Mouse (Mus musculus): ENCODE measurements around the gene Gm20661. TPM values are rescaled to one million over a fixed set of nuclear protein-coding genes. Genes with fewer than 3 reads are reported as not detected.

Gm20661 gene
- total and polyA plus RNA-seq, 2 experiments from 2014 or later, result 0.33 to 0.55 TPM

DNA sequence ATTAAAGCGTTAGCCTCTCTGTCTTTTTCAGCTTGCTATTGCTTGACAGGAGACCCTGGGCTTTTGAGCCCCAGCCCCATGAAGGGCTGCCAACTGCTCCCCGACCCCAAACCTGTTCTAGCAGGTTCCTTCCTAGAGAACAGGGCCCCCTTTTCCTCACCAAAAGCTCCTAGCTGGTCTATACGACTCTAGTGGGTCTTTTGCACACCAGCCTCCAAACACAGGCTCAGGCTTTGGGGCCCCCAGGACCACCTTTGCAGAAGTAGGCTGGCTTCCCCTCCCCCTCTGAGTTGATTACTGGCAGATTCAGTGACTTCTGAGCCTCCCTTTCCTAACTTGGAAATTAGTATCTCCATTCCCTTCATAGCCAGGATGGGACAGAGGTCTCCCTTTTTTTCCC is 46.0 kb upstream of the Gm20661 start:
- Histone ChIP-seq H3K4me3 (ENCODE audit: low read depth, low read length) (peak overlapping the region; percentile 67), H3K27ac (ENCODE audit: low read depth, low read length) (no peak overlapping the region), H3K36me3 (ENCODE audit: insufficient read depth, low read length) (no peaks in the 10 kb centered on the region), H3K4me1 (ENCODE audit: insufficient read depth, low read length) (0 out of 2 replicates have a peak, but pooled peaks cover 10% of the 10 kb centered on the region), H3K4me2 (ENCODE audit: low read depth, low read length, poor library complexity, severe bottlenecking) (peak overlapping the region; percentile 78), H3K9me3 (ENCODE audit: low read length) (no peaks in the 10 kb centered on the region), H3K27me3 (ENCODE audit: insufficient read depth, low read length) (no peaks in the 10 kb centered on the region), H3K9ac (replicated peaks; ENCODE audit: low read length, poor library complexity, severe bottlenecking) (peak overlapping the region; percentile 76)
- TF ChIP-seq CTCF (IDR thresholded peaks at IDR 0.05), result no peak
- 5% methylated on average over 3 of the region's 3 CpGs for WGBS
- no peak for ATAC-seq (ENCODE audit: low FRiP score)
- DNase-seq (ENCODE audit: low spot score), result no peak

DNA sequence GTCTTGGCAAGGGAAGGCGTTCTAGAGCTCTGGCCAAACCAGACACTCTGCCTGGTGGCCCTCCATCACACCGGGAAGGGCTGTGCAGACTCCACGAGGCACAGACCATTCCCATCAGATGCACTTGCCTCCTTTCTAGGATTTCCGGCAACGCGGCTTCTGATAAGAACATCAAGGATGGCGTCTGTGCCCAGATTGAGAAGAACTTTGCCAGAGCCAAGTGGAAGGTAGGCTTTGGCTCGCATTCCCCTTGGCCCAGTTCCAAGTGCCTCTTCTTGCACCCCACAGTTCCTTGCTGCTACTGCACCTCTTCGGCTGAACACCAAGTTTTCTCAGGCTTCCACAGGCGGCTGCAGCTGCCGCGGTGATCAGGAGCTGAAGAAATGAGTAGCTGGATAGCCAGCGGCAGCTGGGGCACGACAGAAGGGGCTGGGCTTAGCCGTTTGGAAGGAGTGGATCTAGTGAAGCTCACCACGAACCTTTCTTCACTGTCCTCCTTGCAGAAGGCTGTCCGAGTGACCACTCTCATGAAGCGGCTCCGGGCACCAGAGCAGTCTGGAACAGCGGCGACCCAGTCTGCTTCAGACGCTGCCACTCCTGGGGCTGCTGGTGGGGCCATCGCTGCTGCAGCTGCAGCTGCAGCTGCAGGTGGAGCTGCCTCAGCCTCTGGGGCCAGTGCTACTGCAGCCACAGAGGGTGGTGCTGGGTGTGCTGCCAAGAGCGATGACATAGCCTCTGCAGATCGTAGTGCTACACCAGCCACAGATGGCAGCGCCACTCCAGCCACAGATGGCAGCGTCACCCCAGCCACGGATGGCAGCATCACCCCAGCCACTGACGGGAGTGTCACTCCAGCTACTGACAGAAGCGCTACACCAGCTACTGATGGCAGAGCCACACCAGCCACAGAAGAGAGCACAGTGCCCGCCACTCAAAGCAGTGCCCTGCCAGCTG is 35.3 kb upstream of the Gm20661 start:
- H3K27ac ChIP-seq (ENCODE audit: low read depth, low read length), result no peak overlapping the region
- 92% methylated on average over 31 of the region's 31 CpGs for WGBS

DNA sequence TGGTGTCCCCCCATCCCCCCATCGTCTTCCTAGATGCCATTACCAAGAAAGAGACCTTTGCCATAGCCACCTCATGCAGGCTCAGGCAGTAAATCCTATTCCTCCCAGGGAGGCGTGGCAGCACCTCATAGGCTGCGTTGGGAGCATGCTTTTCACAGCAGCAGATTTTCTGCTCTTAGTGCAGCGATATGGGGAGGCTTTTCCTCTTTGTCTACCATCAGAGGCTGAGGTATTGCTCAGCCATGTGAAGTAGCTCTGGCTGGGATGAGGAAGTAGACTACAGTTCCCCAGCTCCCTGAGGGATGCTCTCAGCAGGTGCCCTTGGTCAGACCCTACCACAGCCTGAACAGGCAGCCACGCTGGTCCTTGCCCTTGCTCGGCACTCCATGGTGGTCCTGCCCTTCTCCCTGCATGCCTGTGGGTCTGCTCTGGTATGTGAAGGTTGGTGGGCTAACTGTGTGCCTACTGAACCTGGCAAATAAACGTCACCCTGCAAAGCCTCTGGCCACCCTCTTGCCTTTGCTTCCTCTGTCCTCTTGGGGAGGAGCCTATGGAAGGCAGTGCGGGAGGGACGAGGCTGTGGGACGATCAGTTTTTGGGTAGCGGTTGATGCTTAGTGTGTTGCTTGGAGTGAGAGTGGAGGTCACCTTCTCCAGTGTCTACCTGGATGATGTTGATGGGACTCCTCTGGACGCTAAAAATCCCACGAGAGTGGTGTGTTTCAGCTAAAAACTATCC is 33.5 kb upstream of the Gm20661 start:
- DNase-seq (ENCODE audit: low spot score) (no peak), ATAC-seq (ENCODE audit: low FRiP score) (no peak)
- no peak overlapping the region for H3K4me3 ChIP-seq (ENCODE audit: low read depth, low read length)
- H3K4me1 ChIP-seq (ENCODE audit: insufficient read depth, low read length), result no peaks in the 10 kb centered on the region
- peaks cover 29% of the 10 kb centered on the region for H3K36me3 ChIP-seq (ENCODE audit: insufficient read depth, low read length)
- TF ChIP-seq CTCF (IDR thresholded peaks at IDR 0.05), result no peak
- no peaks in the 10 kb centered on the region for H3K9me3 ChIP-seq (ENCODE audit: low read length)
- WGBS, result 76% methylated on average over 13 of the region's 13 CpGs
- H3K4me2 ChIP-seq (ENCODE audit: low read depth, low read length, poor library complexity, severe bottlenecking), result no peak overlapping the region
- H3K27ac ChIP-seq (ENCODE audit: low read depth, low read length), result no peak overlapping the region
- no peak overlapping the region for H3K9ac ChIP-seq (replicated peaks; ENCODE audit: low read length, poor library complexity, severe bottlenecking)
- no peaks in the 10 kb centered on the region for H3K27me3 ChIP-seq (ENCODE audit: insufficient read depth, low read length)

More for the DNA sequence above, 35.3 kb upstream of the Gm20661 start:
- H3K27me3 ChIP-seq (ENCODE audit: insufficient read depth, low read length), result no peaks in the 10 kb centered on the region
- H3K4me2 ChIP-seq (ENCODE audit: low read depth, low read length, poor library complexity, severe bottlenecking), result no peak overlapping the region
- ATAC-seq (ENCODE audit: low FRiP score) (no peak), DNase-seq (ENCODE audit: low spot score) (peak; percentile 44)
- no peaks in the 10 kb centered on the region for H3K9me3 ChIP-seq (ENCODE audit: low read length)
- H3K36me3 ChIP-seq (ENCODE audit: insufficient read depth, low read length), result peaks cover 29% of the 10 kb centered on the region
- H3K4me3 ChIP-seq (ENCODE audit: low read depth, low read length), result no peak overlapping the region
- TF ChIP-seq CTCF (IDR thresholded peaks at IDR 0.05), result no peak
- H3K9ac ChIP-seq (replicated peaks; ENCODE audit: low read length, poor library complexity, severe bottlenecking), result no peak overlapping the region
- H3K4me1 ChIP-seq (ENCODE audit: insufficient read depth, low read length), result no peaks in the 10 kb centered on the region

DNA sequence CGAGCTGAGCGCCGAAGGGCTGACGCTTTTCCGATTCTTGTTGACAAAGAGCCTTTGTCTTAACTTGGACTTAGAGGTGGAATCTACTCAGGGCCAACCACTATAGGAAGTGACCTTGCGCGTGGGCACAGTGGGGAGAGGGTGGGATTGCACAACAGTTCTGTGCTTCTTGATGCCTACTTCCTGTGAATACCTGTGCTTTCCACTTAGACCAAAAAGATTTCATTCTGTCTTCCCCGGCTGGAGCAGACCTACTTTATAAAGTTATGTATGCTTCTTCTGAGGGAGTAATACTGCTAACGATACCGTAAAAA is 33.0 kb upstream of the Gm20661 start, which contains the start of gene Traip:
Traip (plus strand) TSS at position 215 of the 314 bp plus-strand sequence.
- H3K9me3 ChIP-seq (ENCODE audit: low read length), result no peaks in the 10 kb centered on the region
- WGBS, result 92% methylated on average over 10 of the region's 10 CpGs
- H3K4me1 ChIP-seq (ENCODE audit: insufficient read depth, low read length), result no peaks in the 10 kb centered on the region
- DNase-seq (ENCODE audit: low spot score) (no peak), ATAC-seq (ENCODE audit: low FRiP score) (no peak)
- peak within 1 kb of the TSS; percentile 63 for H3K4me2 ChIP-seq (ENCODE audit: low read depth, low read length, poor library complexity, severe bottlenecking)
- TF ChIP-seq CTCF (IDR thresholded peaks at IDR 0.05), result no peak
- H3K27ac ChIP-seq (ENCODE audit: low read depth, low read length), result peak within 1 kb of the TSS; percentile 70
- peak within 1 kb of the TSS; percentile 49 for H3K4me3 ChIP-seq (ENCODE audit: low read depth, low read length)
- peak within 1 kb of the TSS; percentile 29; the same call in 1 of the 2 replicates for H3K9ac ChIP-seq (replicated peaks; ENCODE audit: low read length, poor library complexity, severe bottlenecking)
- H3K36me3 ChIP-seq (ENCODE audit: insufficient read depth, low read length), result peaks cover 29% of the 10 kb centered on the region
- H3K27me3 ChIP-seq (ENCODE audit: insufficient read depth, low read length), result no peaks in the 10 kb centered on the region

DNA sequence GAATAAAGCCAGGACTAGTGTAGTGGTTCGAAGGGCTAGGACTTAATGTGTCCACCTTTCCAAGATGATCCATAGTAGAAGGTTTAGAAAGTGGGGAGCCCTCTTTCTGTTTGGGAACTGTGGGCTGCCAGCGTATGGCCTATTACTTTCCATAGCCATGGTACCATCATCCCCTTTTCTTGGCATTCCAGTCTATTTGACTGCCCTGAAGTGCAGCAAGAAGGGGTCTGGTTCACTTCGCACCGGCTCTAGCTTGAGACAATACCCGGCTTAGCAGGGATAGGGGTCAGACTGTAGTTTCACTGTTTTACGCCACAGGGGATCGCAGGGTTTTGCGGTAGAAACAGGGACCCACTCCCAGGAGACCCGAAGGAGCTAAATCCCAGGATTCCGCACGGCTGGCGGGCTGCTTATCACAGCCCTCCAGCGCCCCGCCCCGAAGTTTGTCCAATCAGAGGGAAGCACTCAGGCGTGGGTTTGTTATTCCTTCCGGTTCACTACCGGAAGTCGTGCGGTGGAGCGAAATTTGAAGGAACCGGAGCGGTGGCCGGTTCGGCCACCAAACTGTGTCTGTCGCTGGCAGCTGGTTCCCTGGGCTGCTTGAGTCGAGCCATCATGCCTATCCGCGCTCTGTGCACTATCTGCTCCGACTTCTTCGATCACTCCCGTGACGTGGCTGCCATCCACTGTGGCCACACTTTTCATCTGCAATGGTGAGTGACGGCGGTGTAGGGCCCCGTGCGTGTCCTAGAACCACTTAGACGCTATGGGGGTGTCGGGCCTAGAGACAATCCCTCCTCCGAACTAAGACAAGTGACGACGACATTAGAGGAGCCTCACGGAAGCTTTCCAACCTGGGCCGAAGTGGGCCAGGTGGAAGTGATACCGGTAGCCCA is 32.1 kb upstream of the Gm20661 start:
- peak overlapping the region; percentile 63 for H3K4me2 ChIP-seq (ENCODE audit: low read depth, low read length, poor library complexity, severe bottlenecking)
- peak; percentile 95 for DNase-seq (ENCODE audit: low spot score)
- TF ChIP-seq CTCF (IDR thresholded peaks at IDR 0.05), result no peak
- H3K27me3 ChIP-seq (ENCODE audit: insufficient read depth, low read length), result no peaks in the 10 kb centered on the region
- peak; percentile 90 for ATAC-seq (ENCODE audit: low FRiP score)
- peaks cover 26% of the 10 kb centered on the region for H3K36me3 ChIP-seq (ENCODE audit: insufficient read depth, low read length)
- WGBS, result 13% methylated on average over 45 of the region's 45 CpGs
- H3K9ac ChIP-seq (replicated peaks; ENCODE audit: low read length, poor library complexity, severe bottlenecking), result peak overlapping the region; percentile 29; the same call in 1 of the 2 replicates
- H3K4me1 ChIP-seq (ENCODE audit: insufficient read depth, low read length), result no peaks in the 10 kb centered on the region
- H3K27ac ChIP-seq (ENCODE audit: low read depth, low read length), result peak overlapping the region; percentile 70
- no peaks in the 10 kb centered on the region for H3K9me3 ChIP-seq (ENCODE audit: low read length)
- peak overlapping the region; percentile 49 for H3K4me3 ChIP-seq (ENCODE audit: low read depth, low read length)

All from midbrain, postnatal 0 days (tissue).